Mouse (Mus musculus) MN1 (cell line): ENCODE measurements around the gene Arsj.

ENCODE experiments used
- DNase-seq: peaks from one replicate; pipeline ENCODE4 v3.0.0-alpha.2; 2016; ENCODE audit warnings: low spot score

Gene Arsj

DNA sequence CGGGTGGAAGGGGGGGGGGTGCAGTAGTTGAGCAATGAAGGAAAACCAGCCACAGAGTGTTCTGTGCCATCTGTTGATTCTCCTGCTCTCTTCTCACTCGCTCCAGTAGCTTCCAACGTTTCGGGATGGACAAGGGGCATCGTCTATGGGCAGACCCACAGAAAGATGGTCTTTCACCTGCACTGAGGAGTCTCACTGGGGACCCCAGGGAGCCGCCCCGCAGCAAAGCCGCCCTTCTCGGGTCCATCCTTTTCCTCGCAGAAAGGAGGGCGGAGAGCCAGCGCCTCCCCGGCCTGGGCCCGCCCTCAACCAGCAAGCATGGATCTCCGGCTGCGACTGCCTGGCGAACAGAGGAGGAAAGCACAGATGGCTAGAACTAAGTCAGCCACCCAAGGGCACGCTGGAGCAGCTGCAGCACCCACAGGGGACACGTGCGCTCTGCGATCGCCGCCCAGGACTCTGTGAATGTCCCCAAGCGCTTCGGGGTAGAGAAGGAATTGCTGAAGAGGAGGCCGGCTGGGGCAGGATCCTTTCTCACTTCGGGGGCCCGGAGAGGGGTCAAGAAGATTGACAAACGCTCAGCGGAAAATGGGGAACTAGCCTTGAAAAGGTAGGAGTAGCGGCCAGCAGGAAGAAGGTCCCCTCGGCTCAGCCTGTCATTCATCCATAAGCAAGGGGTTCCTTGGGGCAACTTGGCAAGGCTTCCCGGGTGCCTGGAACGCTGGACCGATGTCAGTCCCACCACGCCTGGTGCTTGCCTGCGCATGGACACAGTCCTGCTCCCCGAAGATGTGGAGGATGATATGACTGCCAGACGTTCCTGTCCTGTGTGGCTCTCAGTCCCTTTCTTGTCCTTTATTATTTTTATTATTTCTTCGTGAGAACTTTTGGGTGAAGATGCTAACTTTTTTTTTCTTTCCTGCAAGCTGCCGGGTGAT is at the start of gene Arsj:
Gene Arsj, plus strand, starts transcription at position 117 of the 938 bp plus-strand sequence.
- DNase-seq: no peak

GRCm38 (mm10) chr3:126324872-126325498 is 38.5 kb upstream of the Arsj start:
- no peak for DNase-seq

DNA sequence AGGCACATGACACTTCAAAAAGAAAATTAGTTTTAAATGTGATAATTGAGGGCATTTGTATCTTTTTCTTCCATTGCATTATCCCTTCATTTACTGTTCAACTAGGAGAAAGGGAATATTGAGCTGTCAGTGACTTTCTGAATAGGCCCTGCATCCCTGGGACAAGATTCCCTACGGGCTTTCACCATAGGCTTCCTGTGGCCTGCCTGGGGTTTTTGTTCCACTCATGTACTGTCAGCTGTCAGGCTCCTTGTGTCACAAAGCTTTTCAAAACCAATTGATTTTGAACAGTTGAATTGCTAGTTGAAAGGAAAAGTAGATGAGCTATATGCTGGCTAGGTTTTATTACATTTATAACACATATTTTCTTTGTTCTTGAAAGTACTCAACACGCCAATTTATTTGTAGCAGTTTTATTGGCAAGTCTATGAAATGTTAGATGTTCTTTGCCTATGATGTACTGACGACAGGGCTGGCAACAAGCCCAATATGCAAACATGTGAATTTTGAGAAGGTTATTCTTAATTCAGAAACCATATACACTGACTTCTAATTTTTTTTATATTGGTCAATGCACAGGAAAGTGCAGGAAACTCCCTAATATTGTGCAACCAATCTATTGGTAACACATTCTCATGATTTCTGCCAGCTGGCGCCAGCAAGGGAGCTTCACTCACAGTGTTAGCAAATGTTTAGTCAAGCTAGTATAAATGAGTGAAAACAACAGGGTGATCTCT is 37.4 kb upstream of the Arsj start:
- no peak for DNase-seq

DNA sequence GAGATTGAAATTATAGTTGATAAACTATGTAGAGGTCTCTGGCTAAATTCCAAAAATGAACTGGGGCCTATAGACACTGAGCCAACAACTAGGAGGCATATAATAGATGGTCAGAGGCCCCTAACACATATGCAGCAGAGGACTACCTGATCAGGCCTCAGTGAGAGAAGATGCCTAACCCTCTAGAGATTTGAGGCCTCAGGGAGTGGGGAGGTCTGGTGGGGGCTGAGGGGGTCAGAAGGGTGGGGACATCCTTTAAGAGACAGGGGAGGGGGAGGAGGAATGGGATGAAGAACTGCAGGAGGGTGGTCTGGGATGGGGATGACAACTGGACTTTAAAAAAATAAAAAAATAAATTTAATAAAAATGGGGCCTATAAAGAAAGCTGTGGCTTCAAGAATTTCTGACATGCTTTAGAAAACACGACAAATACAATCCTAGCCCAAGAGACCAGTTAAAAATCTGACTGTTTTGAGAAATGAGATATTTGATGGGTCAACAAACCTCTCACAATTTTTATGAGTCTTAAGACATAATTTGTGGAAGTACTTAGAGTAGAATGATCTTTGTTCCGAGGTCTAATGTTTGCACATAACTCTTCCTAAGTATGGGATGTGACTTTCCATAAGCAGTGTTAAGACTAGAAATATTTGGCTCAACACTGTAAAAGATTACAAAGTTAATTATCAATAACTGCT is 36.7 kb upstream of the Arsj start:
- DNase-seq: no peak

DNA sequence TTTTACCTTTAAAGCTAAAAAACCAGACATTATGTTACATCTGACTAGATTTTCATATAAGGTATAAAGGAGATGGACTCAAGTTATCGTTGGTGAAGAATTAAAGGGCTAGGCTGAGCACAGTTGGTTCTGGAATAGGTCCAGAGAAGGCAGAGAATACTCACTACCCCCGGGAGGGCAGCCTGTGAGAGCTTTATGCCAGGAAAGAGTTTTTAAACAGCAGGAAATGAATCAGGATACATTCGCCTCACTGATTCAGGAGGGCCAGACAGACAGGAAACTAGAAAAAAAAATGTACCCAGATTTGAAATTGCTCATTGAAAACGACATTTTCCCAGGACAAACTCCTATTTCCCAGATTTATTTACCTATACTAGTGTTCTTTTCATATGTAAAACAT is 28.2 kb upstream of the Arsj start:
- no peak for DNase-seq

DNA sequence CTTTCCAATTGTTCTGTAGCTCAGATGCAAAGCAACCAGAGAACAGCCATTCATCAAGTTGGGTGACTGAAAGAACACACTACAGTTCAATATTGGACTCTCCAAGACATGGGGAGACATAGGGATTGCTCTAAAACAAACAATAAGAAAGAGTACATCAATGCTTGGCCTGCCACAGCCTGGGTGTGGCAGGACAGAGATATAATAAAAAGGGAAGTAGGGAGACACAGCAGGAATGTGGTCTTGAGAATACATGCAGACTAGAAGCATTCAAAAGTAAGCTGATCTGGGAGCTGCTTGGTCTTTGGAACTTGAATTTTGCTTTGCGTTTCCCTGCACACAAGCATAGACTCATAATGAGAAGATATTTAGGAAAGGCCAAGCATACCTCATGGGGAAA is 18.7 kb upstream of the Arsj start:
- no peak for DNase-seq

DNA sequence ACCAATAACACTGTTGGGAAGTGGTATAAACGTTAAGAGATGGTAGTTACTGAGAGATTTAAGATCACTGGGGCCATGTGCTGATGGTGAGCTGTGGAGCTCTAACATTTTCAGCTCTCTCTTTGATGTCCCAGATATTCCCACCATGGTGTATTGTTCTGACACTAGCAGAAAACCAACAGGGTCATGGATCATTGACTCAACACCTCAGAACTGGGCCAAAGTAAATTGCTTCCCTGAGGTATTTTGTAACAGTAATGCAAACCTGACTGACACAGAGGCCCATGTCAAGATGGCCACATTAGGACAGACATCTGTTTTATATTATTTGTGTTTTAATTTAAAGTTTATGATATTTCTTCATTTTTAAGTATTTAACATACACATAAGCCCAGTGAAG is 3.7 kb upstream of the Arsj start:
- no peak for DNase-seq

DNA sequence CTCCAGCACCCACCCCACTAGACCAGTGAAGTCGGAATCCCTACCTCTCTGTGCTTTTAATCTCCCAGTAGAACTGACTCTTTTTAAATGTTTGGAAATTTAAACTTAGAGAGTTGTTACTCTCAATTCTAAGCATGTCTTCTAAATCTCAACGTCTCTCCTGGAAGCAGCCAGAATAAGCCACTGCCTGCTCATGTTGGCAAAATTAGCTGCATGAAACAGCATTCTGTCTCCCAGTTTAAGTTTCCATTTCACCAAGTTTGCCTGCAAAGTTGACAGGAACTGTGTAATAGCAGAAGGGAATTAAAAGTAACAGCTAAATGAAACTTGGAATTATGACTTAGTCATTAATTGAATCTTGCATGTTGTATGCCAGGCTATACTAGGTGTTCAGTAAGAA is 1.1 kb upstream of the Arsj start:
- no peak for DNase-seq

DNA sequence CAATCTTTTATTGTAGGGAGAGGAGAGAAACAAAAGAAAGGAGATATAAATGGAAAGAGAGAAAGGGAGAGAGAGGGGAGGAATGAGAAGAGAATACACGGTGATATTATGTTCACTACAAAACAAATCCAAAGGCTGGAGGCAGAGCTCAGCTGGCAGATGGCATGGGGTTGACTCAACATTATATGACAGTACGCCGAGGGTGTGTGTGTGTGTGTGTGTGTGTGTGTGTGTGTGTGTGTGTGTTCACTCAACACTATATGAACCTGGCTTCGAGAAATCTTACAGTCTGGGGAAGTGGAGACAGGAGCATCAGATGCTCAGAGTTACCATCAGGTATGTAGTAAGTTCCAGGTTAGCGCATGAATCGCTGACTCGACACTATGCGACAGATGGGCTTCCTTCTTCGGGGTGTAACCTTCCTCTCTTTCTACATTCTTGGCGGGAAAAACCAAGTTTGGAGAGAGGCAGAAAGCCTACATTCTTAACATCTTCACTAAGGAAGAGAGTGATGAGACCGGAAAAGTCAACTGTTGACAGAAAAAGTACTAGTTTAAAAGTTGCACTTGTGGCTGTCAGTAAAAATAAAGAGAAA is 456 bp upstream of the Arsj start:
- no peak for DNase-seq

DNA sequence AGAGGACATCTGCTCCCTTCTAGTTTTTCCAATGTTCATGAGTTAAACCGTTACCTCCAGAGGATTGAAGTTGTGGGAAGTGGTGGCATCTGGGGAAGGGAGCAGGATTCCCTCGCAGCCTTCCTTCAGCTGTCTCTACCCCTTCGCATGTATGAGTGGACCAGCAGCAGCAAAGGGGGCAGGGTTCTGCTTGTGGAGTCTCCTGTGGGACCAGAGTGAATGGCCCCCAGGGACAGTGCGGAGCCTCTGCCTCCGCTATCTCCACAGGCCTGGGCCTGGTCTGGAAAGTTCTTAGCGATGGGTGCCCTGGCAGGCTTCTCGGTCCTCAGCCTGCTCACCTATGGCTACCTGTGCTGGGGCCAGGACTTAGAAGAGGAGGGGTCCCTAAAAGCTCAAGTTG is 1.1 kb downstream of the Arsj start:
- DNase-seq: no peak

GRCm38 (mm10) chr3:126370571-126370970 is 7.1 kb downstream of the Arsj start:
- no peak for DNase-seq

DNA sequence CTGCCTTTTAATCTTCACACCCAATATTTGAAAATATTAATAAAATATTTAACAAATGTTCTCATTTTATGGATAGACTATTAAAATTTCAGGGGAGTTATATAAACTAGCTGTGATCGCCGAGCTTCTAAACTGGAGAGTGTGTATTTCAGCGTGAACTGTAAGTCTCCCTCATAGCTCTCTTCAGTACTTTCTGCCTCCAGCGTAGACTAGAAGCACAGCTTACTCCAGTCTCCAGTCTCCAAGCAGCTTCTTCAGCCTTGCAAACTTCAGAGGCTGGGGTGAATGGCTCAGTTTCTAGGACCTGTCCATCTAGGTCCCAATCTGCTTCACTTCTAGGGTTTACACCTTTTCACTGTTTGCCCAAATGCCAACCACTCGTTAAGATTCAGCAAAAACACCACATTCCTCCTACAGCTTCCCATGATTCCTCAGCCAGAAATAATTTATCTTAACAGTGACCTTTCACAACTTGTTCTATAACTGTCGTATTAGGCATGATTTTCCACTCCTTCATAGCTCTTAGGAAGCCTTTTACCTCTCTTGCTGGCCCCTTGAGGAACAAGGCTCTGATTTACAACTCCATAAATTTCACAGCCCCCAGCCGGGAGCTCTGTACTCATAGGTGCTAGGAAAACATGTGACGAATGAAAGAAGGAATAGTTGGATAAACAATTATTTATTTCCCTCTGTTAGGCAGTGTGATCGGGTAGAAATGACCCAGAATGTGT is 9.5 kb downstream of the Arsj start:
- no peak for DNase-seq

- no peak for DNase-seq
These were observed 10.2 kb downstream of the Arsj start for GRCm38 (mm10) chr3:126373721-126374120.

GRCm38 (mm10) chr3:126379252-126379651 is 15.8 kb downstream of the Arsj start:
- DNase-seq: no peak

GRCm38 (mm10) chr3:126379702-126380101 is 16.2 kb downstream of the Arsj start:
- no peak for DNase-seq

GRCm38 (mm10) chr3:126383276-126383675 is 19.8 kb downstream of the Arsj start:
- DNase-seq: no peak

GRCm38 (mm10) chr3:126384657-126385438 is 21.4 kb downstream of the Arsj start:
- DNase-seq: peak; percentile 68

DNA sequence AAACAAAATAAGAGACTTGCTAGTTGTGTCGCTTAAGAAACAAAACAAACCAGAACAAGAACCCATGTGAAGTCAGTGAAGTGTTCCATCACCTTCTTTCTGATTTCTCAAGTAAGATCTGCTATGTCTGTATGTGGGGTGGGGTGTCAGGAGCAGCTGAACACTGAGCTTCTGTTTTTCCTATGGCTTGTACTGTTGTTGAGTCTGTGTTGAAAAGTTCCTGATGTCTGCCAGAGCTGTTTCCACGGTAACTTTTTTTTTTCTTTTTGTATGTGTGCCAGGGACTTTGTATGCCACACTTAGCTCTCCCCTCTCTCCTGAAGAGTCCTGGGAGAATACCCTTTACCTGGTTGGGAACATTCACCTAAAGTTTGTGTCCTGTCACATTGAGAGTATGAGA is 34.0 kb downstream of the Arsj start:
- no peak for DNase-seq

- DNase-seq: no peak
These were observed 34.6 kb downstream of the Arsj start for GRCm38 (mm10) chr3:126397985-126398630.

- no peak for DNase-seq
These were observed 37.2 kb downstream of the Arsj start for GRCm38 (mm10) chr3:126400726-126401125.
